In genomic region chr4:81058227-81058626, GRCm38 (mm10) we compare ENCODE assay signal across 19 mouse cellular contexts.
A peak's percentile ranks its signal among the peaks of the same experiment; 100 is the strongest.
DNase-seq lines count a peak whose midpoint lies in the region; ATAC-seq and TF ChIP-seq lines count a peak whose summit lies in the region.
"Had no signal": no experiment of that assay in that cellular context is flagged by ENCODE, and none has a peak within 500 bp of the region (broad histone marks: within the 10 kb centered on the region; RNA-seq: fewer than 3 reads in every experiment).

No protein-coding gene starts in this region.

- intact Hi-C loops in heart, postnatal 10 days (cut with DNase I), result no loop called here

- H3K9me3 ChIP-seq in liver, embryonic 12.5 days (replicated peaks), result no peaks in the 10 kb centered on the region

- H3K4me2 ChIP-seq in liver, embryonic 12.5 days, result no peak overlapping the region
- H3K4me2 ChIP-seq: midbrain, embryonic 11.5 days had no signal

- 65% methylated on average over 1 of the region's 1 CpGs for WGBS in liver, embryonic 12.5 days (ENCODE audit: insufficient replicate concordance)

- H3K27me3 ChIP-seq in liver, embryonic 12.5 days (replicated peaks), result no peaks in the 10 kb centered on the region

- H3K36me3 ChIP-seq in liver, embryonic 12.5 days, result no peaks in the 10 kb centered on the region

- no peaks in the 10 kb centered on the region for H3K4me1 ChIP-seq in liver, embryonic 12.5 days

- TF ChIP-seq CTCF in layer of hippocampus, adult 2 months (conservative IDR thresholded peaks at IDR 0.05), result 0 out of 2 replicates have a peak, but pooled peaks have one; percentile 11

- H3K4me3 ChIP-seq in layer of hippocampus, adult 2 months, result no peak overlapping the region
- no peak overlapping the region for H3K4me3 ChIP-seq in liver, embryonic 12.5 days
- H3K4me3 ChIP-seq: erythroblast, embryonic 14.5 days; gastrocnemius, adult 2 months had no signal

- peak overlapping the region; percentile 36; the same call in 1 of the 2 replicates for H3K27ac ChIP-seq in layer of hippocampus, adult 2 months
- H3K27ac ChIP-seq in liver, embryonic 12.5 days, result no peak overlapping the region
- H3K27ac ChIP-seq: hindbrain, postnatal 0 days had no signal

- no peak overlapping the region for H3K9ac ChIP-seq in liver, embryonic 12.5 days
- H3K9ac ChIP-seq: liver, postnatal 0 days had no signal

- ATAC-seq in liver, embryonic 12.5 days, result no peak
- ATAC-seq: CD4-positive, CD25-positive, alpha-beta regulatory T cell, adult 4 months; hindbrain, postnatal 0 days; intestine, postnatal 0 days; liver, postnatal 0 days had no signal

- no peak for DNase-seq in layer of hippocampus, adult 2 months (ENCODE audit: low spot score in 2 of 2)
- no peak for DNase-seq in layer of hippocampus, postnatal 25 days (ENCODE audit: extremely low spot score in 1 of 2, low spot score in 1 of 2)
- DNase-seq in 3T3-L1 (ENCODE audit: low read depth, low spot score) (peak; percentile 39), NIH3T3 (ENCODE audit: low read depth) (peak; percentile 78)
- peak; percentile 39 to 51 for DNase-seq in heart, postnatal 10 days
- DNase-seq in adrenal gland, adult 18-20 months (ENCODE audit: low spot score in 2 of 2), result no peak
- DNase-seq: cerebellum, adult 18-20 months; embryo, embryonic 11 days; gastrocnemius, adult 2 months; liver; liver, postnatal 0 days; retina, postnatal 1 day; thymus, postnatal 25 days had no signal

Comparison
In these comparisons a context has a peak if more than half of its experiments do, and no peak if none do; other contexts are left out.
1. DNase-seq: peak in 3T3-L1 (single experiment), NIH3T3 (single experiment) and heart, postnatal 10 days (2 of 2); none in layer of hippocampus, adult 2 months (0 of 2), layer of hippocampus, postnatal 25 days (0 of 2) and adrenal gland, adult 18-20 months (0 of 2).